Mouse (Mus musculus): Measurements from ENCODE around the gene Skor1. TPM values are rescaled to one million over a fixed set of nuclear protein-coding genes. Genes with fewer than 3 reads are reported as not detected.

Skor1 gene
- polyA plus RNA-seq, 1 experiment from 2014 or later = 0.43 TPM

DNA sequence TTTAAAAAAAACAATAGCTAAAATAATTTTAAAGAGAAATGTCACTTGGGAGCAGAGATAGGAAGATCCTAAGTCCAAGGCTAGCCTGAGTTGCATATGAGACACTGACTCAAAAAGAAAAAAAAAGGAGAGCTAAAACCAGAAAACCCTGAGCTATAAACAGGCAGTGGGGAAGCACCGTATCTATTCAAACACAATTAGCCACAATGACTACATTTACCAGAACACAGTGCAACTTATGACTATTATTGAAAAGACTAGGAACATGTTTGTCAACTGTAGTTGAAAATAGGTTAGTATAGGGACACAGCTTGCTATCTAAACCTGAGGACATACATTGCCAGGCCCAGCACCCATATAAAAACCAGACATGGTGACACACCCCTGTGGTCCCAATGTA is 54.7 kb downstream of the Skor1 start:
- Histone ChIP-seq H3K36me3 (ENCODE audit: control insufficient read depth, insufficient read depth, low read length) (no peaks in the 10 kb centered on the region), H3K27me3 (ENCODE audit: control insufficient read depth, insufficient read depth, low read length) (no peaks in the 10 kb centered on the region), H3K4me3 (ENCODE audit: low read depth, low read length) (no peak overlapping the region), H3K4me1 (replicated peaks; ENCODE audit: control insufficient read depth, insufficient read depth, low read length) (peaks cover 10% of the 10 kb centered on the region), H3K9me3 (ENCODE audit: control insufficient read depth, low read length) (no peaks in the 10 kb centered on the region), H3K4me2 (ENCODE audit: low read depth, low read length, severe bottlenecking) (no peak overlapping the region), H3K9ac (ENCODE audit: low read length) (no peak overlapping the region), H3K27ac (ENCODE audit: low read depth, low read length) (no peak overlapping the region)
- no peak for ATAC-seq (replicated peaks; ENCODE audit: low FRiP score)
- WGBS = 100% methylated on average over 1 of the region's 1 CpGs
- DNase-seq (ENCODE audit: low spot score) = no peak

DNA sequence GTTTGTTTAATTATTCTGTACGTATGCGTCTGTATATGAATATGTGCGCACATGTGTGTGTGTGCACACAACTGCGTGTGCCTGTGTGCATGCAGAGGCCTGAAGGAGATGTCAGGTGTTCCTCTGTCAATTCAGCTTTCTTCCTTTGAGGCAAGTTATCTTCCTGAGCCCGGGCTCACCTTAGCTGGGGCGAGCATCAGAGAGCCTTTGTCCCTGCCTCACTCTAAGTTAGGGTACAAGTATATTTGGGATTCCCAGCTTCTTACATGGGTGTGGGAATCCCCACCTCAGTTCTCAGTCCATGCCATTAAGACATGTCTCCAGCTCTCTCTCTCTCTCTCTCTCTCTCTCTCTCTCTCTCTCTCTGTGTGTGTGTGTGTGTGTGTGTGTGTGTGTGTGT is 56.2 kb downstream of the Skor1 start:
- DNase-seq (ENCODE audit: low spot score) = no peak
- H3K9ac ChIP-seq (ENCODE audit: low read length) = peak overlapping the region; percentile 35; the same call in 1 of the 2 replicates

DNA sequence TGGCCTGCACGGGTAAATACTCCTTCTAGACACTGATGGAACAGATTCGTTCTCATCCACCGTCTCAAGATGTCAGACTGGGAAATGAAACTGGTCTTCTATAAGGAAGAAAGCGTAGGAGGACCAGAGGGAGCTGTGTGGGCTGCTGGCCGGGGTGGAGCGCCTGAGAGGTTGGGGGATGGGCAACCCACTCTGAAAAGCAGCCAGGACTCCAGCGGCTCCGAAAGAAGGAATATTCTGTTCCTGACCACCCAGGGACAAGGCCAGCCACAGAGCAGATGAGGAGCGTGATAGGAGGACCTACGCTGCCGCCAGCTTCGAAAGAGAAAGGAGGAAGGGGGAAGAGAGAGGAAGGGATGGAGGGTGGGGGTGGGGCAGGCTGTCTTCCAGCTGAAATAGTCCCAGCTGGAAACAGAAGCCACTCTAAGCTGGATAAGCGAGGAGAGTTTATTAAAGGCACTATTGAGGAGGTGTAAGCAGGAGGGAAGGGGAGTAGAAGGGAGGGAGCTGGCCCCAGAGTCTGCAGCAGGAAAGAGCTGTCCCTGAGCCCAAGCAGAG is 56.7 kb downstream of the Skor1 start:
- Histone ChIP-seq H3K9ac (ENCODE audit: low read length) (peak overlapping the region; percentile 52), H3K9me3 (ENCODE audit: control insufficient read depth, low read length) (no peaks in the 10 kb centered on the region), H3K27ac (ENCODE audit: low read depth, low read length) (peak overlapping the region; percentile 87), H3K4me3 (ENCODE audit: low read depth, low read length) (peak overlapping the region; percentile 24), H3K27me3 (ENCODE audit: control insufficient read depth, insufficient read depth, low read length) (no peaks in the 10 kb centered on the region), H3K4me2 (ENCODE audit: low read depth, low read length, severe bottlenecking) (peak overlapping the region; percentile 51), H3K4me1 (replicated peaks; ENCODE audit: control insufficient read depth, insufficient read depth, low read length) (peaks cover 10% of the 10 kb centered on the region), H3K36me3 (ENCODE audit: control insufficient read depth, insufficient read depth, low read length) (no peaks in the 10 kb centered on the region)
- ATAC-seq (replicated peaks; ENCODE audit: low FRiP score) (peak; percentile 85), DNase-seq (ENCODE audit: low spot score) (peak; percentile 86)
- 0% methylated on average over 13 of the region's 13 CpGs for WGBS

More for the DNA sequence above, 56.2 kb downstream of the Skor1 start:
- H3K4me3 ChIP-seq (ENCODE audit: low read depth, low read length) = peak overlapping the region; percentile 6; the same call in 1 of the 2 replicates
- no peaks in the 10 kb centered on the region for H3K9me3 ChIP-seq (ENCODE audit: control insufficient read depth, low read length)
- peaks cover 10% of the 10 kb centered on the region for H3K4me1 ChIP-seq (replicated peaks; ENCODE audit: control insufficient read depth, insufficient read depth, low read length)
- no peak; the same call in none of the 2 replicates for ATAC-seq (replicated peaks; ENCODE audit: low FRiP score)
- H3K27me3 ChIP-seq (ENCODE audit: control insufficient read depth, insufficient read depth, low read length) = no peaks in the 10 kb centered on the region
- peak overlapping the region; percentile 87 for H3K27ac ChIP-seq (ENCODE audit: low read depth, low read length)
- whole genome bisulfite sequencing = 4% methylated on average over 6 of the region's 6 CpGs
- H3K4me2 ChIP-seq (ENCODE audit: low read depth, low read length, severe bottlenecking) = peak overlapping the region; percentile 51
- H3K36me3 ChIP-seq (ENCODE audit: control insufficient read depth, insufficient read depth, low read length) = no peaks in the 10 kb centered on the region

DNA sequence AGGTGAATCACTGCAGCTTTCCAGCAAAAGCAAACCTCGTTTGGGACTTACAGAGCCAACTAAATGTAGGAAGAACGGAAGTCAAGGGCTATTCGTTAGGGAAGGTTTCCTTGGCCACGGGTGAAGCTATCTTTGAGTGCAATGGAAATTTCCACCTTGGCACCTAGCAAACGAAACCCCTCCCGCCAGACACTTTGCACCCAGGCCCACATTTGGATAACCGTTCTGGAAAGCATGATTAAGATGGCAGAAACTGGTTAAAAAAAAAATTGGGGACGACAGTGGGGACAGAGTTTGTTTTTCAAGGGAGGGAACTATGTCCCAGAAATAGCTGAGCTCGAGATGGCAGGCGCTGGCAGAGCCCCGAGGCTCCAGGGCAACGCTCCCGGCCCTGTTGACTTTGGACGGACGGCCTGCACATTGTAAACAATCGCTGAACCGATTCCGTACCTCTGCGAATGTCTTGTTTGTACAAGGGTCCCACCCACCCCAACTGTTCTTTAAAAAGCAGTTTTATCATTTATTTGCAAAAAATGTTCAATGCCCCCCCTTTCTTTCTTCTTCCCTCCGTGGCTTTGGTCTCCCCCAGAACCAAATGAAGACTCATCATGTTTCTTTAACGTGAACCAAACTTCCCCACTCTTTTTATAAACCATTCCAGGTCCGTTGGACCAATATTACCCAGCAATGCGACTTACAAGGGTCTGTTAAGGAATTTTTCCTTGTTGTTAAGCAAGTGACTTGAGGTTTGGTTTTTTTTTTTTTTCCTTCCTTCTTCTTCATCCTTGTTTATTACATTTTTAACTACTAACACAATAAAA is 57.5 kb downstream of the Skor1 start:
- no peak for DNase-seq (ENCODE audit: low spot score)

DNA sequence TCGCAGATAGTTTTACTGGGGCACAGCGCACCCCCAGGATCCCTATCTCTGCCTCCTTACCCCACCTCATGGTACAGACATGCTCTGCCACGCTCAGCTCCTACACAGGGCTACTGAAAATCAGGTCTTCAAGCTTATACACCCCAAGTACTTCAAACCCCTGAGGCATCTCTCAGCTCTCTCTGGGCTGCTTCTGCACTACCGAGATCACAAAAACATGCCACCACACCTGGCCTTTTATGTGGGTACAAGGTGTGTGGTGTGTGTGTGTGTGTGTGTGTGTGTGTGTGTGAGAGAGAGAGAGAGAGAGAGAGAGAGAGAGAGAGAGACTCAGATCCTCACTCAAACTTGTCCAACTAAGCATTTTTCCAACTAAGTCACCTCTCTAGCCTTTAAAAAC is 59.6 kb downstream of the Skor1 start:
- Histone ChIP-seq H3K27me3 (ENCODE audit: control insufficient read depth, insufficient read depth, low read length) (no peaks in the 10 kb centered on the region), H3K4me3 (ENCODE audit: low read depth, low read length) (no peak overlapping the region), H3K36me3 (ENCODE audit: control insufficient read depth, insufficient read depth, low read length) (no peaks in the 10 kb centered on the region), H3K9ac (ENCODE audit: low read length) (no peak overlapping the region), H3K9me3 (ENCODE audit: control insufficient read depth, low read length) (no peaks in the 10 kb centered on the region), H3K4me1 (replicated peaks; ENCODE audit: control insufficient read depth, insufficient read depth, low read length) (peaks cover 10% of the 10 kb centered on the region), H3K27ac (ENCODE audit: low read depth, low read length) (no peak overlapping the region), H3K4me2 (ENCODE audit: low read depth, low read length, severe bottlenecking) (no peak overlapping the region)
- no peak for ATAC-seq (replicated peaks; ENCODE audit: low FRiP score)
- no peak for DNase-seq (ENCODE audit: low spot score)
- 95% methylated on average over 4 of the region's 4 CpGs for WGBS

More for the DNA sequence above, 57.5 kb downstream of the Skor1 start:
- Histone ChIP-seq H3K9me3 (ENCODE audit: control insufficient read depth, low read length) (no peaks in the 10 kb centered on the region), H3K36me3 (ENCODE audit: control insufficient read depth, insufficient read depth, low read length) (no peaks in the 10 kb centered on the region), H3K9ac (ENCODE audit: low read length) (no peak overlapping the region), H3K4me2 (ENCODE audit: low read depth, low read length, severe bottlenecking) (peak overlapping the region; percentile 51; the same call in 1 of the 2 replicates), H3K4me1 (replicated peaks; ENCODE audit: control insufficient read depth, insufficient read depth, low read length) (peaks cover 10% of the 10 kb centered on the region), H3K27ac (ENCODE audit: low read depth, low read length) (peak overlapping the region; percentile 87), H3K27me3 (ENCODE audit: control insufficient read depth, insufficient read depth, low read length) (no peaks in the 10 kb centered on the region), H3K4me3 (ENCODE audit: low read depth, low read length) (peak overlapping the region; percentile 24; the same call in 1 of the 2 replicates)
- no peak for ATAC-seq (replicated peaks; ENCODE audit: low FRiP score)
- WGBS = 9% methylated on average over 23 of the region's 23 CpGs

Other genes starting within 250 kb of the Skor1 start
- 60.0 and 63.2 TPM in 2 replicates for gene Pias1, start 161.0 kb downstream of the Skor1 start, polyA plus RNA-seq (2014; fragmentation: Nextera tagmentation; extraction: Ambion mirVana)
- 39.4 and 41.7 TPM in 2 replicates for gene Map2k5, start 228.9 kb upstream of the Skor1 start, polyA plus RNA-seq (2014; fragmentation: Nextera tagmentation; extraction: Ambion mirVana)

Data from forebrain, embryonic 11.5 days (tissue).